Mouse (Mus musculus) neural tube, embryonic 15.5 days (tissue): ENCODE results near the gene Lpp. TPM values are rescaled to one million over a fixed set of nuclear protein-coding genes. Genes with fewer than 3 reads are reported as not detected.

Experiments
- ATAC-seq: fragments of 200-750 bp; cut with Nextera tagmentation; 2 replicates; pipeline ENCODE4 v1.8.0; 2017; ENCODE audit warnings: mild to moderate bottlenecking, moderate TSS enrichment, moderate library complexity; ENCODE audit not compliant: low FRiP score
- H3K27ac ChIP-seq: fragments of 300-500 bp; sonication (generic); replicated peaks from 2 replicates; pipeline ENCODE4 v1.5.1; 2015; ENCODE audit warnings: mild to moderate bottlenecking, inconsistent platforms
- H3K27me3 ChIP-seq: fragments of 300-500 bp; sonication (generic); replicated peaks from 2 replicates; pipeline ENCODE4 v1.6.1; 2015; ENCODE audit warnings: inconsistent platforms
- H3K36me3 ChIP-seq: fragments of 300-500 bp; sonication (generic); 2 replicates; pipeline ENCODE4 v1.6.1; 2015; ENCODE audit warnings: inconsistent platforms
- H3K4me1 ChIP-seq: fragments of 300-500 bp; sonication (generic); 2 replicates; pipeline ENCODE4 v1.6.1; 2015; ENCODE audit warnings: inconsistent platforms
- H3K4me2 ChIP-seq: fragments of 300-500 bp; sonication (generic); 2 replicates; pipeline ENCODE4 v1.6.1; 2015; ENCODE audit warnings: inconsistent platforms, mild to moderate bottlenecking, moderate library complexity
- H3K4me3 ChIP-seq: fragments of 300-500 bp; sonication (generic); replicated peaks from 2 replicates; pipeline ENCODE4 v1.5.1; 2015; ENCODE audit warnings: mild to moderate bottlenecking, inconsistent platforms
- H3K9ac ChIP-seq: fragments of 300-500 bp; sonication (generic); replicated peaks from 2 replicates; pipeline ENCODE4 v1.6.1; 2015; ENCODE audit warnings: mild to moderate bottlenecking, inconsistent platforms
- H3K9me3 ChIP-seq: fragments of 300-500 bp; sonication (generic); replicated peaks from 2 replicates; pipeline ENCODE4 v1.6.1; 2016; ENCODE audit warnings: inconsistent platforms
- WGBS: fragments of 180-500 bp; shearing (Covaris S2); methylation state at CpG from one replicate; pipeline ENCODE4 v1.1.7; 2015; ENCODE audit warnings: mixed read lengths; 5-methylcytosine and 5-hydroxymethylcytosine counted together
- polyA plus RNA-seq: library from polyadenylated mRNA; unstranded; fragments of >200 nt; fragmentation: Nextera tagmentation; extraction: Ambion mirVana; gene quantifications from 2 replicates; pipeline ENCODE4 v1.2.1, GENCODE M21; 2015

The Lpp gene
- polyA plus RNA-seq, 1 experiment from 2014 or later: 10.6 TPM

DNA sequence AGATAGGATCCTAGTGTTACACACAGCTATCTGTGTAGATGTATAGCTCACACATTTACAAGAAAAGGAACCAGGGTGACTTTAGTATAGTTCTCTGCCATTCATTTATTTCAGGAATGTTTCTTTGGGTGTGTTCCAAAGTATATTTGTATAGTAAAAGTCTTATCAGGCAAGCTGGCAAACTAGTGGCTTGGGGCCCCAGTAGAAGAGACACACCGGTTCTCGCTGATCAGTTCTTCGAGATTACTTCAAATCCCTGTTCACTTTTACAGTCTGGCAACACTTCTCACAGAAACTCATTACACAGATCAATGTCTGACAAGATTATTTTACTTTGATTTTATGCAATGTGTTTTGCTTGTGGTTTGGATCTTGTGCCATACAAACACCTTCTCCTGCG, 408.0 kb downstream of the Lpp start:
- 73% methylated on average over 4 of the region's 4 CpGs for WGBS
- Histone ChIP-seq H3K9ac (no peak overlapping the region), H3K9me3 (no peaks in the 10 kb centered on the region), H3K27me3 (no peaks in the 10 kb centered on the region), H3K27ac (no peak overlapping the region), H3K36me3 (no peaks in the 10 kb centered on the region), H3K4me3 (no peak overlapping the region), H3K4me1 (no peaks in the 10 kb centered on the region), H3K4me2 (no peak overlapping the region)
- ATAC-seq: no peak

DNA sequence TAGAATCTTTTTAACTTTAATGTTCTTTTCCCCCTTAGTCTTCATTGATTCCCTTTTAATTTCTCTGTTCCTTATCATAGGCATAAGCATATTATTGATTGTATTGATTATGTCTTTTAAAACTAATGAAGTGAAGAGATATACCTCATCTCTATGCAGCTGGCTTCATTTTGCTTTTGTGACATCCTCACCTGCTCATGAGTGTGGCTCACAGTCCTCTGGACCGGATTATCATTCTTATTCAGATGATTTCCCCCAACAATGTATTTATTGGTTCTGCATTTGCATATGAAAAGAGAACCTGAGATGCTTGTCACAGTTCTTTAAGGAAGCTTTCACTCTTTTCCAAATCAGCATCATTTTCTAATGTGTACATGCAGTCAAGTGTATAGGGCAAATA, 408.5 kb downstream of the Lpp start:
- 16% methylated on average over 1 of the region's 1 CpGs for WGBS
- Histone ChIP-seq H3K4me1 (no peaks in the 10 kb centered on the region), H3K27ac (no peak overlapping the region), H3K4me3 (no peak overlapping the region), H3K27me3 (no peaks in the 10 kb centered on the region), H3K9me3 (no peaks in the 10 kb centered on the region), H3K4me2 (no peak overlapping the region), H3K9ac (no peak overlapping the region), H3K36me3 (no peaks in the 10 kb centered on the region)
- no peak for ATAC-seq

DNA sequence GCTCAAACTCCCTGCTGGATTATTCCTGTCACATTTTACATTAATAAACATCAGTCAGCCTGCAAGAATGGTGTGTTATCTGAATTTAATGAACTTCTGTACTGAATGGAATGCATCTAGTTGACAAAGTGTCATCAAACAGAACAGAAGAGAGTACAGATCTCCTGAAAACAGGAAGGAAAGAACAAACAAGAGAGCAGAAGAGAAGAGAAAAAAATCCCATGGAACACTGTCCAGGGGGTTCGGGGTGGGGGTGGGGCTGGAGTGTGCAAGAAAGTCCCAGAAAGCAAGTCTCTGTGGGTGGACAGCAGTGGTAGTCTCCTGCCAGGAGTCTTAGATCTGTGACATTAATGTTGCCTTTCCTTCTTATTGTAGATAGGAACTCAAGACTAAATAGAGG, 412.8 kb downstream of the Lpp start:
- no peak overlapping the region for H3K9ac ChIP-seq
- no peaks in the 10 kb centered on the region for H3K27me3 ChIP-seq
- H3K36me3 ChIP-seq: no peaks in the 10 kb centered on the region
- 100% methylated on average over 1 of the region's 1 CpGs for WGBS
- ATAC-seq: no peak
- H3K4me1 ChIP-seq: no peaks in the 10 kb centered on the region
- H3K4me2 ChIP-seq: no peak overlapping the region
- H3K27ac ChIP-seq: no peak overlapping the region
- no peaks in the 10 kb centered on the region for H3K9me3 ChIP-seq
- H3K4me3 ChIP-seq: no peak overlapping the region

DNA sequence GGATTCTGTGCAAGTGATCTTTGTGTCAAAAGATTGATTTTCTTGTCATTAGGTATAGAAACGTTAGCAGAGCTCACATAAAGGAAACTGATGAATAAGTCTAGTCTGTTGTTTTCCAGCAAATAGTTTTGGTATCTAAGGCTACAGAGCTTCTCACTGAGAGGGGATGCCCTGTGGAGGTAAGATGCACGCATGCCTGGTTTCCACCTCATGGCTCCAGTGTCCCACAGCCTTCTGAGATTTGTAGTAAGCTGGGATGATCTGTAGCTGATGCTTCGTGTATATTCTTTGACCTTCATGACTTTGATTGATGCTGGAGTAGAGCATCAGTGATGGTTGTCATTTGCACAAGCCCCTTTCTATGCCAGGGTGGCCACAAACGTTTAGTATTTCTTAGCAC, 414.3 kb downstream of the Lpp start:
- 26% methylated on average over 4 of the region's 4 CpGs for WGBS
- Histone ChIP-seq H3K36me3 (no peaks in the 10 kb centered on the region), H3K9me3 (no peaks in the 10 kb centered on the region), H3K27me3 (no peaks in the 10 kb centered on the region), H3K27ac (no peak overlapping the region), H3K4me3 (no peak overlapping the region), H3K4me1 (no peaks in the 10 kb centered on the region), H3K4me2 (no peak overlapping the region), H3K9ac (no peak overlapping the region)
- no peak for ATAC-seq

DNA sequence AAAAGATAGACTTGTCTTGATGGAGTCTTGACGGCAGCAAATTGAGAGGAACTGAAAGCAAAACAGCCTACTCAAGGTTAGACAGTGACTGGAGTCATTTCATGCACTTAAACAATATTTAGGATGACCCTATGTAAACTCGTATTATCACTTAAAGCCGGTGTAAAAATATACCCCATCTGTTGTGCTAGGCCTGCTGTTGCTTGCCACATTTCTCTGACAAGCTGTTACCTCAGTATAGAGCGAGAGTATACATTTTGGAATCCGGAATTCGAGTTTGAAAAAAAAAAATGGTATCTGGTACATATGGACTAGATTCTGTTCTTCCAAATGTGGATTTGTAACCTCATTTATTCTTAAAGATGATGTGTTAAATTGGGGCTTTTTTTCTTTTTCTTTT, 416.5 kb downstream of the Lpp start:
- H3K27ac ChIP-seq: no peak overlapping the region
- no peak for ATAC-seq
- H3K9ac ChIP-seq: no peak overlapping the region
- H3K9me3 ChIP-seq: no peaks in the 10 kb centered on the region
- no peaks in the 10 kb centered on the region for H3K36me3 ChIP-seq
- no peaks in the 10 kb centered on the region for H3K4me1 ChIP-seq
- no peak overlapping the region for H3K4me3 ChIP-seq
- no peaks in the 10 kb centered on the region for H3K27me3 ChIP-seq
- WGBS: 92% methylated on average over 6 of the region's 6 CpGs
- H3K4me2 ChIP-seq: no peak overlapping the region

DNA sequence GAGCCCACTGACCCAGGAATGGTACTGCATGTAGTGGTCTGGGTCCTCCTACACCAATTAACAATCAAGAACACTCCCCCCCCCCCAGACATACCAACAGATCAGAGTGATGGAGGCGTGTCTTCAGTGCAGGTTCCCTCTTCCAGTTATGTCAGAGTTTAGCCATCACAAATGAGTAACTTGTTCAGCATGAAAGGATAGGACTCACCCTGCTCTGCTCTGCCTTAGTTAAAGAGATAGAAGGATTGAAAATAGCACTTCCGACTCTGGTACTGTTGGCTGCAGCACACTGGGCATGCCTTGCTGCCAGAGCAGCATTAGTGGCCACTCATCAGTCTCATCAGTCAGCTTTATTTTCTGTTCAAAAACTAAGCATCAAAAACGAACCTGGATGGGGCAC, 423.3 kb downstream of the Lpp start:
- no peak overlapping the region for H3K4me2 ChIP-seq
- H3K27me3 ChIP-seq: no peaks in the 10 kb centered on the region
- H3K4me3 ChIP-seq: no peak overlapping the region
- 87% methylated on average over 3 of the region's 3 CpGs for WGBS
- H3K4me1 ChIP-seq: no peaks in the 10 kb centered on the region
- H3K27ac ChIP-seq: no peak overlapping the region
- no peaks in the 10 kb centered on the region for H3K9me3 ChIP-seq
- no peak overlapping the region for H3K9ac ChIP-seq
- no peak for ATAC-seq
- no peaks in the 10 kb centered on the region for H3K36me3 ChIP-seq

DNA sequence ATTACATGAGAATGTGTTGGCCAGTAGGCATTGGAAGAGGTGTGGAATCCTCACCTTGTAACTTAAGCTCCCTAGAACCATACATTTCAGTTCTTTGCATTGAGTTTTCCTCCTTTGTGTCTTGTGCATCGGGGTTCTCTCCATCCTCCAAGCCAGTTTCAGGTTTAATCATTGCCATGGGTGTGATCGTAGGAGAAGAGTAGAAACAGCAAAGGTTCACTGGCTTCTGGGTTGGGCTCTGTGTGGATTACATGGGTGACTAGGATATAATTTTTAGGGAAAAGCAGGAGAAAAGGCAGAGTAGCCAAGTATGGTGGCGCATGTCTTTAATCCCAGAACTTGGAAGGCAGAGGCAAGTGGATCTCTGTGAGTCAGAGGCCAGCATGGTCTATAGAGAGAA, 424.1 kb downstream of the Lpp start:
- ATAC-seq: no peak
- Histone ChIP-seq H3K4me2 (no peak overlapping the region), H3K27me3 (no peaks in the 10 kb centered on the region), H3K9me3 (no peaks in the 10 kb centered on the region), H3K4me3 (no peak overlapping the region), H3K4me1 (no peaks in the 10 kb centered on the region), H3K9ac (no peak overlapping the region), H3K27ac (no peak overlapping the region), H3K36me3 (no peaks in the 10 kb centered on the region)
- WGBS: 97% methylated on average over 3 of the region's 3 CpGs

DNA sequence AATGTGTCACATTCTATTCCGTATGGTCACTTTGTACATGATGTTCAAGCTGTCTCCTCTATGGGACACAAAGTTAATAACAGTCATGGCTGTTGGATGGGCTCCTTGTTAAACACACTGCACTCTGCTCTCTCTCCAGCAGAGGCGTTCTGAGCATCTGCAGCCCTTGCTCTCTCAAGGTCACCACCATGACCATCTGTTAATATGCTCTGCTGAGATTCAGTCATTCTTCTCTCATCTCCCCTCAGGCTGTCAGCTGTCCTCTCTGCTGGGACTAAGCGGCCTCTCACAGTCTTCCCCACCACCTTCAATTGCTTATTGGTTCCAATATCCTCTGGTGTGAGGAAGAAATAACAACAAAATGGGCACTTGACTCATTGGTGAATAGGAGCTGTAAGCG, 425.8 kb downstream of the Lpp start:
- Histone ChIP-seq H3K9me3 (no peaks in the 10 kb centered on the region), H3K9ac (no peak overlapping the region), H3K36me3 (no peaks in the 10 kb centered on the region), H3K27ac (no peak overlapping the region), H3K4me1 (no peaks in the 10 kb centered on the region), H3K4me3 (no peak overlapping the region), H3K27me3 (no peaks in the 10 kb centered on the region), H3K4me2 (no peak overlapping the region)
- no peak for ATAC-seq
- 55% methylated on average over 4 of the region's 4 CpGs for WGBS

DNA sequence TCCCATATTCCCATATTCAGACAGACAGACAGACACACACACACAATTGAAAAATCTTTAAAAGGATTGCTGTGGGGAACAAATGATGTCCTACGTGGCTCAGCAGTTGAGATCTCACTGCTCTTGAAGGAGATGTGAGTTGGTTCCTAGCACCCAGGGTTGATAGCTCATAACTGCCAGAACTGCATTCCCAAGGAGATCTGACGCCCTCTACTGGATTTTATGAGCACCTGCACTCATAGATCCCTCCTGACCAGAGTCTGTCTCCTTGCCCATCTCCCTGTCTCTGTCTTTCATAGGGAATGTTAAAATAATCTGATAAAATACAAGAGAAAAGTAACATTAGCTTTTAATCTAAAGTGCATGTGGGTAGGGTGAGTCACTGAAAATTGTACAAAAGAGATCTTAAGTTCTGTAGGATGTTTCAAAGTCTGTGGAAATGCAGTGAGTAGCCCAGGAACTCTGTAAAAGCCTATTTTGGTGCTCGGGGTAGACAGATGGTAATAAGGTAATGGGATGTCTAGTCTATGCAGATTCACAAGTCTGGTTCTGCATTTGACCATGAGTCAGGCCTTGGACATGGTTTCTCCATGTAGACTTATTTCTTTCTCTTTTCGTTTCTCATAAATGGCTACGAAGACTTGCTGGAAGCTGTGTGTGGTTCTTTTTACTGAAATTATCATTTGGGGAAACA, 429.0 kb downstream of the Lpp start:
- H3K27ac ChIP-seq: no peak overlapping the region

DNA sequence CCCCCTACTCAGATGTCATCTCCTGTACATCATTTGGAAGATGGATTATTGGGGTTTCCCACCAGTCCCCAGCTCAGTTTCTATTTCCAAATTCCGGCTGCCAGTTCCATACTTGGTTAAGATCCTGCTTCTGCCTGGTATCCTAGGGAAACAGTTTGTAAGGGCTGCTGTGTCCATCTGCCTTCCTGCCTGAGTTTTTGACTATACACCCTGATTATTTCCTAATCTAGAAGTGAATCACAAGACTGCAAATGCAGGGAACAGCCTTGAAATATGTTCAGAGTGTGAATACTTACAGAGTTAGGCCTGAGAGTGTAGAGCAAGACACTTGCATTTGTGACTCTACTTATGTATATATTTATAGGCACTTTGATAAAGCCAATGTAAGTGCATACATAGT, 429.6 kb downstream of the Lpp start:
- no peak for ATAC-seq
- Histone ChIP-seq H3K27me3 (no peaks in the 10 kb centered on the region), H3K4me3 (no peak overlapping the region), H3K4me2 (no peak overlapping the region), H3K9ac (no peak overlapping the region), H3K4me1 (no peaks in the 10 kb centered on the region), H3K27ac (no peak overlapping the region), H3K36me3 (no peaks in the 10 kb centered on the region), H3K9me3 (no peaks in the 10 kb centered on the region)
- 85% methylated on average over 1 of the region's 1 CpGs for WGBS

More for the DNA sequence above, 429.0 kb downstream of the Lpp start:
- 89% methylated on average over 5 of the region's 5 CpGs for WGBS
- Histone ChIP-seq H3K4me1 (no peaks in the 10 kb centered on the region), H3K36me3 (no peaks in the 10 kb centered on the region), H3K4me2 (no peak overlapping the region), H3K9ac (no peak overlapping the region), H3K27me3 (no peaks in the 10 kb centered on the region), H3K4me3 (no peak overlapping the region), H3K9me3 (no peaks in the 10 kb centered on the region)
- no peak for ATAC-seq

DNA sequence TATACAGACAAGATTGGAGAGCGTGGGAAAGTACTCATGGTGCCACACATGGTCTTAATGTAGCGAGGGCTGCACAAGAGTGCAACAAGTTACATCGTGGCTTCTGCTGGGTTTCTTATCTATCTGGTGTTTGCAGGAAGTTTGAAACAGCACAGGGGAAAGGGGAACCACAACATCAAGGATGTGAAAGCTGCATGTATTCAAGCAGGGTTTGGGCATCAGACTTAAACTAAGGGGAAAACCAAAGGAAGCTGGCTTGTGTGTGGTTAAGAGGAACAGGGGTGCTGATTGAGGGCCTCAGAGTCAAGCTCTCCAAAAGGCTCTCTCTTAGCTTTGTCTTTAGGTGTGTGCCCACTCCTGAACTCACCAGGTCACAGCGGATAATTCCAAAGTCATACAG, 433.1 kb downstream of the Lpp start:
- no peak for ATAC-seq
- H3K27me3 ChIP-seq: no peaks in the 10 kb centered on the region
- H3K4me3 ChIP-seq: no peak overlapping the region

DNA sequence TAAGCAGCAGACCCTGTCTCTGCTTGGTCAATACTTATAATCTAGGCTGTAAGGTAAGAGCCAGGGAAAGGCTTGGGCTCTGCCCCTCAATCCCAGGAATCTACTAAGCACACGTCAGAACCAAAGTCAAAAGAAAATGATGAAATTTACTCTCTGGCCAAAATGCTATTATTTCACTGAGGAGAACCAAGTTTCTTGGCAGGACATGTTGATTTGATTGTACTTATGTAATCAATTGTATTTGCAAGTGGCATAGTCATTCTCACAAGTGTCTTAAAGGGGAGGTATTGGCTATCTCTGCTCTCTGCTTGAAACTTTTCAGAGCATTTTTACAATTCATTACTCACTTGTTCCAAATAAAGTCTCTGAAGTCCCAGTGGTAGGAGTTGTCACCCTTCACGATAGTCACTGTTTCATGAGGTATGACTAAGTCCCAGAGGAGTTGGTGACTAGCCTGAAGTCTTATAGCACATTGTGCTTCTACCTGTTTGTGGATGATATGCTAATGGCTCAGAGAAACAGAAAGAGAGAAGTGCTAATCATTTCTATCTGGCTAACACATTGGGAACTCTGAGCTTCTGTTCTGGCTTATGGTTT, 435.0 kb downstream of the Lpp start:
- Histone ChIP-seq H3K9me3 (no peaks in the 10 kb centered on the region), H3K27ac (no peak overlapping the region), H3K4me1 (0 out of 2 replicates have a peak, but pooled peaks cover 3% of the 10 kb centered on the region), H3K9ac (no peak overlapping the region), H3K4me3 (no peak overlapping the region), H3K4me2 (no peak overlapping the region), H3K36me3 (no peaks in the 10 kb centered on the region), H3K27me3 (no peaks in the 10 kb centered on the region)
- 80% methylated on average over 2 of the region's 2 CpGs for WGBS
- no peak for ATAC-seq

More for the DNA sequence above, 433.1 kb downstream of the Lpp start:
- no peak overlapping the region for H3K9ac ChIP-seq
- H3K9me3 ChIP-seq: no peaks in the 10 kb centered on the region
- H3K4me1 ChIP-seq: no peaks in the 10 kb centered on the region
- no peak overlapping the region for H3K27ac ChIP-seq
- no peak overlapping the region for H3K4me2 ChIP-seq
- WGBS: 93% methylated on average over 4 of the region's 4 CpGs
- H3K36me3 ChIP-seq: no peaks in the 10 kb centered on the region
